Mouse (Mus musculus) lung, adult 10 weeks (tissue): ENCODE measurements around the gene Olfr1037. TPM values are rescaled to one million over a fixed set of nuclear protein-coding genes. Genes with fewer than 3 reads are reported as not detected.

Source experiments
- polyA plus RNA-seq: library from polyadenylated mRNA; stranded (reverse); fragments of 350-450 nt; fragmentation: Illumina TruSeq; extraction: RNeasy Lipid Tissue Mini Kit (QIAGEN cat#74804); gene quantifications from one replicate; pipeline ENCODE4 v1.2.3, GENCODE M21; 2014; ENCODE audit warnings: low read depth, low replicate concordance; ENCODE audit not compliant: insufficient read depth

Olfr1037 gene
- polyA plus RNA-seq = not detected

GRCm38 (mm10) chr2:86087285-86087684 lies at the start of gene Olfr1037:
Gene Olfr1037 (minus strand): TSS chr2:86087385.

GRCm38 (mm10) chr2:86135828-86136227 lies 48.6 kb upstream of the Olfr1037 start, which contains the start of gene Olfr1039:
Gene Olfr1039 (minus strand): TSS chr2:86135928.

GRCm38 (mm10) chr2:86073692-86074091 lies 13.5 kb downstream of the Olfr1037 start, which contains the start of gene Olfr1036:
Gene Olfr1036 (plus strand): TSS chr2:86073992.

GRCm38 (mm10) chr2:86045561-86045960 lies 41.6 kb downstream of the Olfr1037 start, which contains the start of gene Olfr1034:
Gene Olfr1034 (plus strand): TSS chr2:86045861.

Other genes with a start within 250 kb of the Olfr1037 start
- not detected for gene Olfr1019, start 241.9 kb downstream of the Olfr1037 start, polyA plus RNA-seq
- gene Olfr1020, start 240.4 kb downstream of the Olfr1037 start, polyA plus RNA-seq = not detected
- not detected for gene Olfr1022, start 218.8 kb downstream of the Olfr1037 start, polyA plus RNA-seq
- not detected for gene Olfr1023, start 201.7 kb downstream of the Olfr1037 start, polyA plus RNA-seq
- not detected for gene Olfr1024, start 182.3 kb downstream of the Olfr1037 start, polyA plus RNA-seq
- gene Olfr1025-ps1, start 172.2 kb downstream of the Olfr1037 start, polyA plus RNA-seq = not detected
- not detected for gene Olfr1026, start 165.8 kb downstream of the Olfr1037 start, polyA plus RNA-seq
- gene Olfr1028, start 136.9 kb downstream of the Olfr1037 start, polyA plus RNA-seq = not detected
- gene Olfr1029, start 113.5 kb downstream of the Olfr1037 start, polyA plus RNA-seq = not detected
- not detected for gene Olfr1030, start 108.1 kb downstream of the Olfr1037 start, polyA plus RNA-seq
- not detected for gene Olfr1031, start 97.1 kb downstream of the Olfr1037 start, polyA plus RNA-seq
- not detected for gene Olfr1032, start 81.8 kb downstream of the Olfr1037 start, polyA plus RNA-seq
- gene Olfr1033, start 66.8 kb downstream of the Olfr1037 start, polyA plus RNA-seq = 3.4 TPM
- gene Olfr1034, start 41.5 kb downstream of the Olfr1037 start, polyA plus RNA-seq = 0.06 TPM
- not detected for gene Olfr1036, start 13.4 kb downstream of the Olfr1037 start, polyA plus RNA-seq
- gene Olfr1039, start 48.5 kb upstream of the Olfr1037 start, polyA plus RNA-seq = not detected
- gene Olfr1040, start 59.3 kb upstream of the Olfr1037 start, polyA plus RNA-seq = not detected
- not detected for gene Olfr1042, start 74.5 kb upstream of the Olfr1037 start, polyA plus RNA-seq
- gene Olfr1043, start 80.1 kb upstream of the Olfr1037 start, polyA plus RNA-seq = not detected
- not detected for gene Olfr1044, start 90.4 kb upstream of the Olfr1037 start, polyA plus RNA-seq
- gene Olfr52, start 98.3 kb upstream of the Olfr1037 start, polyA plus RNA-seq = not detected
- gene Olfr1045, start 115.6 kb upstream of the Olfr1037 start, polyA plus RNA-seq = not detected
- not detected for gene Olfr1046, start 131.9 kb upstream of the Olfr1037 start, polyA plus RNA-seq
- not detected for gene Olfr1047, start 144.0 kb upstream of the Olfr1037 start, polyA plus RNA-seq
- not detected for gene Olfr1048, start 152.9 kb upstream of the Olfr1037 start, polyA plus RNA-seq
- gene Olfr1049, start 170.9 kb upstream of the Olfr1037 start, polyA plus RNA-seq = not detected
- not detected for gene Olfr1051, start 191.7 kb upstream of the Olfr1037 start, polyA plus RNA-seq
- gene Olfr1052, start 205.1 kb upstream of the Olfr1037 start, polyA plus RNA-seq = not detected
- gene Olfr1053, start 227.9 kb upstream of the Olfr1037 start, polyA plus RNA-seq = not detected
- gene Olfr1054, start 248.0 kb upstream of the Olfr1037 start, polyA plus RNA-seq = not detected